Mouse (Mus musculus) neural tube, embryonic 13.5 days (tissue): ENCODE results near the gene Casc4. TPM values are rescaled to one million over a fixed set of nuclear protein-coding genes. Genes with fewer than 3 reads are reported as not detected.

ENCODE experiments used
- ATAC-seq: fragments of 200-750 bp; cut with Nextera tagmentation; 2 replicates; pipeline ENCODE4 v1.8.0; 2017; ENCODE audit warnings: low read depth, mild to moderate bottlenecking, moderate TSS enrichment, moderate library complexity
- H3K27ac ChIP-seq: fragments of 300-500 bp; sonication (generic); replicated peaks from 2 replicates; pipeline ENCODE4 v1.5.1; 2015; ENCODE audit warnings: moderate library complexity, mild to moderate bottlenecking, inconsistent platforms
- H3K27me3 ChIP-seq: fragments of 300-500 bp; sonication (generic); 2 replicates; pipeline ENCODE4 v1.6.1; 2015; ENCODE audit warnings: mild to moderate bottlenecking, inconsistent platforms
- H3K36me3 ChIP-seq: fragments of 300-500 bp; sonication (generic); 2 replicates; pipeline ENCODE4 v1.6.1; 2015; ENCODE audit warnings: mild to moderate bottlenecking, inconsistent platforms
- H3K4me1 ChIP-seq: fragments of 300-500 bp; sonication (generic); replicated peaks from 2 replicates; pipeline ENCODE4 v1.6.1; 2015; ENCODE audit warnings: inconsistent platforms
- H3K4me2 ChIP-seq: fragments of 300-500 bp; sonication (generic); 2 replicates; pipeline ENCODE4 v1.6.1; 2015; ENCODE audit warnings: inconsistent platforms, mild to moderate bottlenecking, moderate library complexity
- H3K4me3 ChIP-seq: fragments of 300-500 bp; sonication (generic); 2 replicates; pipeline ENCODE4 v1.5.1; 2015; ENCODE audit warnings: mild to moderate bottlenecking, inconsistent platforms
- H3K9ac ChIP-seq: fragments of 300-500 bp; sonication (generic); 2 replicates; pipeline ENCODE4 v1.6.1; 2015; ENCODE audit warnings: moderate library complexity, mild to moderate bottlenecking, inconsistent platforms
- H3K9me3 ChIP-seq: fragments of 300-500 bp; sonication (generic); 2 replicates; pipeline ENCODE4 v1.6.1; 2016; ENCODE audit warnings: inconsistent platforms
- WGBS: fragments of 180-500 bp; shearing (Covaris S2); methylation state at CpG from one replicate; pipeline ENCODE4 v1.1.7; 2015; 5-methylcytosine and 5-hydroxymethylcytosine counted together
- polyA plus RNA-seq: library from polyadenylated mRNA; unstranded; fragments of >200 nt; fragmentation: Nextera tagmentation; extraction: Ambion mirVana; gene quantifications from 2 replicates; pipeline ENCODE4 v1.2.1, GENCODE M21; 2015

The Casc4 gene
- polyA plus RNA-seq, 1 experiment from 2014 or later, result 30.1 TPM

GRCm38 (mm10) chr2:121943364-121943763 lies 76.6 kb downstream of the Casc4 start:
- no peak for ATAC-seq
- Histone ChIP-seq H3K9me3 (no peaks in the 10 kb centered on the region), H3K4me3 (no peak overlapping the region), H3K27ac (no peak overlapping the region), H3K9ac (no peak overlapping the region), H3K36me3 (no peaks in the 10 kb centered on the region), H3K4me1 (no peaks in the 10 kb centered on the region), H3K27me3 (no peaks in the 10 kb centered on the region), H3K4me2 (no peak overlapping the region)
- 81% methylated on average over 3 of the region's 3 CpGs for WGBS

GRCm38 (mm10) chr2:121954971-121955656 lies 88.3 kb downstream of the Casc4 start:
- ATAC-seq, result no peak
- Histone ChIP-seq H3K27ac (peak overlapping the region; percentile 90), H3K4me2 (peak overlapping the region; percentile 76), H3K9ac (peak overlapping the region; percentile 97), H3K4me3 (peak overlapping the region; percentile 96), H3K27me3 (no peaks in the 10 kb centered on the region), H3K4me1 (peaks cover 25% of the 10 kb centered on the region), H3K9me3 (no peaks in the 10 kb centered on the region), H3K36me3 (no peaks in the 10 kb centered on the region)
- 21% methylated on average over 10 of the region's 10 CpGs for WGBS

GRCm38 (mm10) chr2:121955765-121956223 lies 89.0 kb downstream of the Casc4 start, which contains the start of the genes Ctdspl2 and Mageb3:
Gene Ctdspl2 (plus strand): TSS chr2:121956001.
Gene Mageb3 (minus strand): TSS chr2:121956092.
- H3K4me2 ChIP-seq, result peak within 1 kb of the TSS; percentile 76
- peak within 1 kb of the TSS; percentile 96 for H3K4me3 ChIP-seq
- WGBS, result 0% methylated on average over 48 of the region's 48 CpGs
- no peaks in the 10 kb centered on the region for H3K27me3 ChIP-seq
- H3K9ac ChIP-seq, result peak within 1 kb of the TSS; percentile 97
- peaks cover 25% of the 10 kb centered on the region for H3K4me1 ChIP-seq
- 0 out of 2 replicates have a peak, but pooled peaks cover 4% of the 10 kb centered on the region for H3K36me3 ChIP-seq
- ATAC-seq, result peak; percentile 96
- no peaks in the 10 kb centered on the region for H3K9me3 ChIP-seq
- H3K27ac ChIP-seq, result peak within 1 kb of the TSS; percentile 90

GRCm38 (mm10) chr2:121956224-121957018 lies 89.7 kb downstream of the Casc4 start:
- under 1% methylated on average over 43 of the region's 47 CpGs for WGBS
- Histone ChIP-seq H3K9ac (peak overlapping the region; percentile 97), H3K27me3 (no peaks in the 10 kb centered on the region), H3K36me3 (0 out of 2 replicates have a peak, but pooled peaks cover 5% of the 10 kb centered on the region), H3K27ac (peak overlapping the region; percentile 90), H3K9me3 (no peaks in the 10 kb centered on the region), H3K4me2 (peak overlapping the region; percentile 76), H3K4me3 (peak overlapping the region; percentile 96), H3K4me1 (peaks cover 25% of the 10 kb centered on the region)
- peak; percentile 96 for ATAC-seq

GRCm38 (mm10) chr2:121957216-121957792 lies 90.5 kb downstream of the Casc4 start:
- H3K4me1 ChIP-seq, result peaks cover 25% of the 10 kb centered on the region
- peak overlapping the region; percentile 96 for H3K4me3 ChIP-seq
- no peaks in the 10 kb centered on the region for H3K27me3 ChIP-seq
- no peak overlapping the region for H3K27ac ChIP-seq
- H3K9me3 ChIP-seq, result no peaks in the 10 kb centered on the region
- no peak for ATAC-seq
- peak overlapping the region; percentile 97 for H3K9ac ChIP-seq
- H3K36me3 ChIP-seq, result peaks cover 11% of the 10 kb centered on the region
- peak overlapping the region; percentile 76 for H3K4me2 ChIP-seq
- 17% methylated on average over 8 of the region's 8 CpGs for WGBS

Other genes starting within 250 kb of the Casc4 start
- gene Frmd5, start 59.9 kb upstream of the Casc4 start, polyA plus RNA-seq, result 28.1 and 31.9 TPM in 2 replicates
- gene Ctdspl2, start 89.0 kb downstream of the Casc4 start, polyA plus RNA-seq, result 30.9 and 35.2 TPM in 2 replicates
- 0.53 and 0.85 TPM in 2 replicates for gene Mageb3, start 89.1 kb downstream of the Casc4 start, polyA plus RNA-seq
- gene Eif3j1, start 161.6 kb downstream of the Casc4 start, polyA plus RNA-seq, result 10.4 TPM in 2 replicates